Mouse (Mus musculus): ENCODE measurements around the gene Lcn11. TPM values are rescaled to one million over a fixed set of nuclear protein-coding genes. Genes with fewer than 3 reads are reported as not detected.
"Not testable (repeated sequence)": the region's sequence is repeated elsewhere in the genome, so short reads cannot be mapped to it uniquely, and the experiment has no call there.

Gene Lcn11
- polyA plus RNA-seq, 1 experiment from 2014 or later, result not detected

GRCm38 (mm10) chr2:25780921-25781320, 4.1 kb downstream of the Lcn11 start:
- Histone ChIP-seq H3K27ac (no peak overlapping the region), H3K27me3 (replicated peaks) (no peaks in the 10 kb centered on the region), H3K9ac (no peak overlapping the region), H3K4me3 (replicated peaks) (no peak overlapping the region), H3K36me3 (no peaks in the 10 kb centered on the region), H3K9me3 (no peaks in the 10 kb centered on the region), H3K4me2 (no peak overlapping the region), H3K4me1 (no peaks in the 10 kb centered on the region)
- ATAC-seq (ENCODE audit: insufficient read depth, low FRiP score, low read depth), result no peak
- 34% methylated on average over 4 of the region's 4 CpGs for WGBS

GRCm38 (mm10) chr2:25781957-25782356, 5.1 kb downstream of the Lcn11 start, which contains the start of gene Gm13539:
TSS of gene Gm13539 (plus strand) at chr2:25782257.
- H3K9me3 ChIP-seq, result no peaks in the 10 kb centered on the region
- 88% methylated on average over 3 of the region's 3 CpGs for WGBS
- H3K4me2 ChIP-seq, result no peak within 1 kb of the TSS
- H3K4me3 ChIP-seq (replicated peaks), result no peak within 1 kb of the TSS
- no peak for ATAC-seq (ENCODE audit: insufficient read depth, low FRiP score, low read depth)
- H3K27ac ChIP-seq, result no peak within 1 kb of the TSS
- H3K9ac ChIP-seq, result no peak within 1 kb of the TSS
- H3K4me1 ChIP-seq, result no peaks in the 10 kb centered on the region
- no peaks in the 10 kb centered on the region for H3K36me3 ChIP-seq
- no peaks in the 10 kb centered on the region for H3K27me3 ChIP-seq (replicated peaks)

- no peak for ATAC-seq (ENCODE audit: insufficient read depth, low FRiP score, low read depth)
- Histone ChIP-seq H3K9ac (no peak overlapping the region), H3K4me1 (no peaks in the 10 kb centered on the region), H3K4me3 (replicated peaks) (no peak overlapping the region), H3K27ac (no peak overlapping the region), H3K9me3 (no peaks in the 10 kb centered on the region), H3K27me3 (replicated peaks) (no peaks in the 10 kb centered on the region), H3K4me2 (no peak overlapping the region), H3K36me3 (no peaks in the 10 kb centered on the region)
- WGBS, result 55% methylated on average over 5 of the region's 5 CpGs
Measured at GRCm38 (mm10) chr2:25785573-25786322, 8.9 kb downstream of the Lcn11 start.

DNA sequence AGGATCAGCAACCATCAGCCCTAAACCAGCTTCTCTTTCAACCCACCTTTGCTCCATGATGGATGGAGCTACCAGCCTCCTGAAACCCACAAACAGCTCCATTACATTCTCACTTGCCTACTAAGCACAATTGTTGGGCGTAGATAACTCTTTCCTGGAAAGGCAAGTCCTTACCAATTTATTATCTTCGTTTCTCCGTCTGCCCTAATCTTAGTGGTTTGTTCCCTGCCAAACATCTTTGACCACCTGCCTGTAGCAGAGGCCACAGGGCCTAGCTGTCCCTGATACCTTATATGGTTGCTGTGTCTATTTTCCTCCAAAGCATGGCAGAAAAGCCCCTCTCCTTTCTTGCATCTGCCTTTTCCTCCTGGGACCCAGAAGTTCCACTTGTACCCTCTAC, 12.3 kb downstream of the Lcn11 start:
- no peaks in the 10 kb centered on the region for H3K27me3 ChIP-seq (replicated peaks)
- no peak overlapping the region for H3K4me3 ChIP-seq (replicated peaks)
- H3K27ac ChIP-seq, result no peak overlapping the region
- H3K9me3 ChIP-seq, result no peaks in the 10 kb centered on the region
- no peaks in the 10 kb centered on the region for H3K36me3 ChIP-seq
- WGBS, result 77% methylated on average over 3 of the region's 3 CpGs
- no peak overlapping the region for H3K9ac ChIP-seq
- no peak for ATAC-seq (ENCODE audit: insufficient read depth, low FRiP score, low read depth)
- H3K4me1 ChIP-seq, result no peaks in the 10 kb centered on the region
- no peak overlapping the region for H3K4me2 ChIP-seq

- no peaks in the 10 kb centered on the region for H3K9me3 ChIP-seq
- H3K9ac ChIP-seq, result no peak overlapping the region
- H3K27me3 ChIP-seq (replicated peaks), result no peaks in the 10 kb centered on the region
- ATAC-seq (ENCODE audit: insufficient read depth, low FRiP score, low read depth), result no peak
- H3K4me3 ChIP-seq (replicated peaks), result no peak overlapping the region
- 21% methylated on average over 2 of the region's 2 CpGs for WGBS
- no peak overlapping the region for H3K27ac ChIP-seq
- no peaks in the 10 kb centered on the region for H3K36me3 ChIP-seq
- no peak overlapping the region for H3K4me2 ChIP-seq
- H3K4me1 ChIP-seq, result no peaks in the 10 kb centered on the region
Measured at GRCm38 (mm10) chr2:25797635-25798034, 20.8 kb downstream of the Lcn11 start.

DNA sequence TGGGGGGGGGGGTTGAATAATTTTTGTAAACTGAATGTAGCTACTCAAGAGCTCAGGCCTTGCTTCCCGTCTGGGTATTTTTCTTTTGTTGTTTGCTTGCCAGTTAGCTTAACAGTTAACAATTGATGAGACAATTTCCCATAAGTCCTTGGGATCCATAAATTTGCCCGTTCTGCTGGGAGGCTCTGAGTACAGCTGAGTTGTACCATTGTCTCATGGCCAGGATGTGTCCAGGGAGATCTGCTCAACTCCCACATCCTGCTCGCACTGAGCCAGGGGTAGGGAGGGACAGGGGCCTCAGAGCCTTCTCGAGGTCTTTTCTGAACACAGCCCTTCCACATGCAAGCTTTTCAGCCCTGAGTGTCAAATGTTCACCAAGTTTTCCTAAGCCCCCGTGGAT, 21.2 kb downstream of the Lcn11 start:
- WGBS, result 48% methylated on average over 5 of the region's 5 CpGs
- ATAC-seq (ENCODE audit: insufficient read depth, low FRiP score, low read depth), result no peak
- Histone ChIP-seq H3K27ac (no peak overlapping the region), H3K9ac (no peak overlapping the region), H3K27me3 (replicated peaks) (no peaks in the 10 kb centered on the region), H3K36me3 (no peaks in the 10 kb centered on the region), H3K4me2 (no peak overlapping the region), H3K9me3 (no peaks in the 10 kb centered on the region), H3K4me3 (replicated peaks) (no peak overlapping the region), H3K4me1 (no peaks in the 10 kb centered on the region)

GRCm38 (mm10) chr2:25811711-25812110, 34.9 kb downstream of the Lcn11 start:
- Histone ChIP-seq H3K27me3 (replicated peaks) (no peaks in the 10 kb centered on the region), H3K27ac (no peak overlapping the region), H3K9ac (no peak overlapping the region), H3K9me3 (no peaks in the 10 kb centered on the region), H3K36me3 (no peaks in the 10 kb centered on the region), H3K4me1 (no peaks in the 10 kb centered on the region), H3K4me3 (replicated peaks) (no peak overlapping the region), H3K4me2 (no peak overlapping the region)
- WGBS, result 64% methylated on average over 2 of the region's 2 CpGs
- ATAC-seq (ENCODE audit: insufficient read depth, low FRiP score, low read depth), result no peak

DNA sequence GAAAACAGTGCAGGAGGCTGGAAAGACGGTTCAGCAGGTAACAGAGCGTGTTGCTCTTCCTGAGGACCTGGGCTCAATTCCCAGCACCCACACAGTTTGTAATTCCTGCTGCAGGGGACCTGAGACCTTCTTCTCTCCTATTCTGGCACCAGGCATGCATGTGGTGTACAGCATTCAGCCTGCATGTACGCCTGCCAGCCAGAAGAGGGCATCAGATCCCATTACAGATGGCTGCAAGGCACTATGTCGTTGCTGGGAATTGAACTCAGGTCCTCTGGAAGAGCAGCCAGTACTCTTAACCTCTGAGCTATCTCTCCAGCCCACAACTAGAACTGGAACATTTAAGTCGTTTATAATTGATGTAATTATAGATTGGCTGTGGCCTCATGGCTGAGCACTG, 36.5 kb downstream of the Lcn11 start:
- Histone ChIP-seq H3K9ac (no peak overlapping the region), H3K36me3 (no peaks in the 10 kb centered on the region), H3K4me1 (no peaks in the 10 kb centered on the region), H3K4me2 (no peak overlapping the region), H3K9me3 (no peaks in the 10 kb centered on the region), H3K4me3 (replicated peaks) (no peak overlapping the region), H3K27ac (no peak overlapping the region), H3K27me3 (replicated peaks) (no peaks in the 10 kb centered on the region)
- WGBS, result 77% methylated on average over 5 of the region's 5 CpGs
- no peak for ATAC-seq (ENCODE audit: insufficient read depth, low FRiP score, low read depth)

GRCm38 (mm10) chr2:25815748-25816147, 38.9 kb downstream of the Lcn11 start, which contains the start of gene Glt6d1:
TSS of gene Glt6d1 (minus strand) at chr2:25815848.
- H3K9me3 ChIP-seq; H3K27me3 ChIP-seq (replicated peaks); H3K4me2 ChIP-seq; ATAC-seq (ENCODE audit: insufficient read depth, low FRiP score, low read depth); H3K4me1 ChIP-seq; H3K27ac ChIP-seq; H3K36me3 ChIP-seq; H3K4me3 ChIP-seq (replicated peaks); H3K9ac ChIP-seq: not testable (repeated sequence)
- WGBS, result 77% methylated on average over 1 of the region's 1 CpGs

- 67% methylated on average over 1 of the region's 1 CpGs for WGBS
- no peak for ATAC-seq (ENCODE audit: insufficient read depth, low FRiP score, low read depth)
- Histone ChIP-seq H3K36me3 (no peaks in the 10 kb centered on the region), H3K4me2 (no peak within 1 kb of the TSS), H3K4me1 (no peaks in the 10 kb centered on the region), H3K9me3 (no peaks in the 10 kb centered on the region), H3K4me3 (replicated peaks) (no peak within 1 kb of the TSS), H3K9ac (no peak within 1 kb of the TSS), H3K27me3 (replicated peaks) (no peaks in the 10 kb centered on the region), H3K27ac (no peak within 1 kb of the TSS)
Measured at GRCm38 (mm10) chr2:25822806-25823205, 46.0 kb downstream of the Lcn11 start, which contains the start of gene Lcn9. TSS of gene Lcn9 (plus strand) at chr2:25823153.

- H3K9me3 ChIP-seq, result no peaks in the 10 kb centered on the region
- no peak overlapping the region for H3K4me3 ChIP-seq (replicated peaks)
- 83% methylated on average over 3 of the region's 3 CpGs for WGBS
- H3K36me3 ChIP-seq, result no peaks in the 10 kb centered on the region
- H3K27me3 ChIP-seq (replicated peaks), result no peaks in the 10 kb centered on the region
- no peak overlapping the region for H3K4me2 ChIP-seq
- no peaks in the 10 kb centered on the region for H3K4me1 ChIP-seq
- H3K9ac ChIP-seq, result no peak overlapping the region
- H3K27ac ChIP-seq, result no peak overlapping the region
- ATAC-seq (ENCODE audit: insufficient read depth, low FRiP score, low read depth), result no peak
Measured at GRCm38 (mm10) chr2:25824751-25825150, 47.9 kb downstream of the Lcn11 start.

- Histone ChIP-seq H3K4me1 (no peaks in the 10 kb centered on the region), H3K36me3 (no peaks in the 10 kb centered on the region)
- WGBS, result 77% methylated on average over 8 of the region's 8 CpGs
Measured at GRCm38 (mm10) chr2:25828344-25828947, 51.6 kb downstream of the Lcn11 start.

More at GRCm38 (mm10) chr2:25828344-25828947, 51.6 kb downstream of the Lcn11 start:
- H3K4me3 ChIP-seq (replicated peaks), result no peak overlapping the region
- no peak overlapping the region for H3K9ac ChIP-seq
- no peak for ATAC-seq (ENCODE audit: insufficient read depth, low FRiP score, low read depth)
- H3K9me3 ChIP-seq, result no peaks in the 10 kb centered on the region
- H3K27ac ChIP-seq, result no peak overlapping the region
- no peak overlapping the region for H3K4me2 ChIP-seq
- no peaks in the 10 kb centered on the region for H3K27me3 ChIP-seq (replicated peaks)

Measured in stomach, embryonic 15.5 days (tissue).